Mouse (Mus musculus) limb, embryonic 15.5 days (tissue): Measurements from ENCODE around the gene Acat3. TPM values are rescaled to one million over a fixed set of nuclear protein-coding genes. Genes with fewer than 3 reads are reported as not detected.
"Not testable (repeated sequence)": the region's sequence is repeated elsewhere in the genome, so short reads cannot be mapped to it uniquely, and the experiment has no call there.

Experiments used
- ATAC-seq: fragments of 200-750 bp; cut with Nextera tagmentation; 2 replicates; pipeline ENCODE4 v1.8.0; 2017; ENCODE audit warnings: low read depth, moderate TSS enrichment; ENCODE audit not compliant: insufficient number of reproducible peaks, low FRiP score, low TSS enrichment
- H3K27ac ChIP-seq: fragments of 300-500 bp; sonication (generic); 2 replicates; pipeline ENCODE4 v1.5.1; 2015; ENCODE audit warnings: moderate library complexity, mild to moderate bottlenecking, inconsistent platforms
- H3K27me3 ChIP-seq: fragments of 300-500 bp; sonication (generic); 2 replicates; pipeline ENCODE4 v1.6.1; 2015; ENCODE audit warnings: inconsistent platforms
- H3K36me3 ChIP-seq: fragments of 300-500 bp; sonication (generic); 2 replicates; pipeline ENCODE4 v1.6.1; 2015; ENCODE audit warnings: inconsistent platforms
- H3K4me1 ChIP-seq: fragments of 300-500 bp; sonication (generic); 2 replicates; pipeline ENCODE4 v1.6.1; 2015; ENCODE audit warnings: inconsistent platforms
- H3K4me2 ChIP-seq: fragments of 300-500 bp; sonication (generic); 2 replicates; pipeline ENCODE4 v1.6.1; 2015; ENCODE audit warnings: mild to moderate bottlenecking, inconsistent platforms
- H3K4me3 ChIP-seq: fragments of 300-500 bp; sonication (generic); 2 replicates; pipeline ENCODE4 v1.5.1; 2015; ENCODE audit warnings: mild to moderate bottlenecking, inconsistent platforms
- H3K9ac ChIP-seq: fragments of 300-500 bp; sonication (generic); 2 replicates; pipeline ENCODE4 v1.6.1; 2015; ENCODE audit warnings: inconsistent platforms
- H3K9me3 ChIP-seq: fragments of 300-500 bp; sonication (generic); 2 replicates; pipeline ENCODE4 v1.6.1; 2016; ENCODE audit warnings: inconsistent platforms
- WGBS: fragments of 180-500 bp; shearing (Covaris S2); methylation state at CpG from one replicate; pipeline ENCODE4 v1.1.7; 2015; 5-methylcytosine and 5-hydroxymethylcytosine counted together
- polyA plus RNA-seq: library from polyadenylated mRNA; unstranded; fragments of >200 nt; fragmentation: Nextera tagmentation; extraction: Ambion mirVana; gene quantifications from 2 replicates; pipeline ENCODE4 v1.2.1, GENCODE M21; 2015

The Acat3 gene
- 0.63 and 0.72 TPM in 2 replicates for polyA plus RNA-seq

DNA sequence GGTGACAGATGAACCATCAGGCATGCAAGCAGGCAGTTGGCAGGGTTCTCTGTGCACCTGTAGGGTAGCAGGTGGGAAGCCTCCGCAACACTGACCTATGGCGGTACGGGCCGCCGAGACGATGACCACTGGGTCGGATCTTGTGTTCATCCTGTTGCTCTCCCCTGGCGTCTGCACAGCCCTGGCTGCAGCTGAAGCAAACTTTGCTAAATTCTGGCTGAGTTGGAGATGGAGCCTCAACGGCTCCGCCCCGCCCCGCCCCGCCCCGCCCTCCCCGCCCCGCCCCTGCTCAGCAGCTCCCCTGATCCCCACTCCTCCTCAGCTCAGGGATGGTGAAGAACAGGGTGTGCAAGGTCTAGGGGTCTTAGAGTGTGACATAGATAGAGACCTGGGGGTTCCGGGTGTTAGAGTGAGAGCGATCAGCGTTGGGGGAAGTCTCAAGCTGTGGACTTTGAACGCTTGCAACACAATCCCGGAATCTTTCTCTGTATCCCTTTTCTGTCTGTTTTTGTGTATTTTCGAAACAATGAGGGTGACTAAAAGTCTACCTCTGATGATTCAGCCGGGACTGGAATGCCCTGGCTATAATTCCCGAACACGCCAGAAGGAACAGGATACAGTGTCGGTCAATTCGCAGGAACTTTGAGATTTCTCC is at the start of gene Acat3:
TSS of gene Acat3 (minus strand) at position 450 of the 655 bp plus-strand sequence.
- Histone ChIP-seq H3K27me3 (no peaks in the 10 kb centered on the region), H3K4me2 (peak within 1 kb of the TSS; percentile 53), H3K4me1 (peaks cover 9% of the 10 kb centered on the region), H3K27ac (peak within 1 kb of the TSS; percentile 33; the same call in 1 of the 2 replicates), H3K9ac (peak within 1 kb of the TSS; percentile 1; the same call in 1 of the 2 replicates), H3K4me3 (peak within 1 kb of the TSS; percentile 33), H3K36me3 (peaks cover 25% of the 10 kb centered on the region), H3K9me3 (no peaks in the 10 kb centered on the region)
- ATAC-seq = peak; percentile 69; the same call in 1 of the 2 replicates
- 9% methylated on average over 27 of the region's 27 CpGs for WGBS

DNA sequence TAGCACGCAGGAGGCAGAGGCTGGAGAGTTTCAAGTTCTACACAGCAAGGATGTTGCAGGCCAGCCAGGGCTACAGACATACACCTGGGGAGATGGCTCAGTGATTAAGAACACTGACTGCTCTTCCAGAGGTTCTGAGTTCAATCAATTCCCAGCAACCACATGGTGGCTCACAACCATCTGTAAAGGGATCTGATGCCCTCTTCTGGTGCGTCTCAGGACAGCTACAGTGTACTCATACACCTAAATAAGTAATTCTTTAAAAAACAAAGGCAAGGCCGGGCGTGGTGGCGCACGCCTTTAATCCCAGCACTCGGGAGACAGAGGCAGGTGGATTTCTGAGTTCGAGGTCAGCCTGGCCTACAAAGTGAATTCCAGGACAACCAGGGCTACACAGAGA is 47.7 kb upstream of the Acat3 start:
- not testable (repeated sequence) for H3K9ac ChIP-seq, H3K4me3 ChIP-seq, H3K27ac ChIP-seq, H3K9me3 ChIP-seq, H3K4me2 ChIP-seq, H3K4me1 ChIP-seq, ATAC-seq, H3K27me3 ChIP-seq
- H3K36me3 ChIP-seq = peaks cover 23% of the 10 kb centered on the region
- whole genome bisulfite sequencing = 96% methylated on average over 8 of the region's 8 CpGs

DNA sequence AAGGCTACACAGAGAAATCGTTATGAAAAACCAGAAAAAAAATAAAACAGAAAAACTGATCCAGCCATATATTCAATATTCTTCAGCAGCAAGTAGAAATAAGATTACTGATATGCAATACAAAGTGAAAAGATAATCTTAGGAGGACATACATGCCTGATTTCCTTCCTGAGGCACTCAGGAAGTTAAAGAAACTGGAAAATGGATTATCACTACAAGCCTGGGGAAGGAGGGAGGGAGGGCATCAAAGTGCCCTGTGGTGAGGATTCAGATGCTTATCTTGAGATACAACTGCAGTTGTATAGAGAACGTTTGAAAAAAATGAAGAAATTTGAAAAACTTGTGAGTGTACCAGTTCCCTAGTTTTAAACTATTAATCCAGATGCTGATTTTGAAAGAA is 43.6 kb upstream of the Acat3 start:
- WGBS = 76% methylated on average over 2 of the region's 2 CpGs
- Histone ChIP-seq H3K36me3 (peaks cover 50% of the 10 kb centered on the region), H3K4me1 (0 out of 2 replicates have a peak, but pooled peaks cover 3% of the 10 kb centered on the region), H3K27ac (no peak overlapping the region), H3K9ac (no peak overlapping the region), H3K4me3 (no peak overlapping the region), H3K4me2 (no peak overlapping the region), H3K9me3 (no peaks in the 10 kb centered on the region), H3K27me3 (no peaks in the 10 kb centered on the region)
- no peak for ATAC-seq

DNA sequence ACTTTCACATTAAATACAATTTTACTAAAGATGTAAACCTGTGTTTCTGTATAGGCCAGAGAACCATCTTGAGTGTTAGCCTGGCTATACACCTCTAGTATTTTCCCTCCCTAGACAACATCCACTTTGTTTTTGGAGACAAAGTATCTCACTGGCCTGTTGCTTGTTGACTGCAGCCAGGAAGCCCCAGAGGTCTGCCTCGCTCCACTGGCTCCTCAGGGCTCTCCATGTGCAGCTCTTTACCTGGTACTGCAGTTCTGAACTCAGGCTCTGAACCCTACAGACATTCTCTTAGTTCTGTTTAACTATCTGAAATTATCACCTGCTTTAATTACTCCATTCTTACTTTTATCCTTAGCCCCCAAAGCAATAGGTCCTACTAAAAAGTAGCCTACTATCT is 38.1 kb upstream of the Acat3 start:
- Histone ChIP-seq H3K36me3 (peaks cover 66% of the 10 kb centered on the region), H3K9ac (no peak overlapping the region), H3K4me2 (no peak overlapping the region), H3K9me3 (no peaks in the 10 kb centered on the region), H3K27me3 (no peaks in the 10 kb centered on the region), H3K27ac (no peak overlapping the region), H3K4me3 (no peak overlapping the region), H3K4me1 (no peaks in the 10 kb centered on the region)
- ATAC-seq = no peak
- 93% methylated on average over 1 of the region's 1 CpGs for WGBS

DNA sequence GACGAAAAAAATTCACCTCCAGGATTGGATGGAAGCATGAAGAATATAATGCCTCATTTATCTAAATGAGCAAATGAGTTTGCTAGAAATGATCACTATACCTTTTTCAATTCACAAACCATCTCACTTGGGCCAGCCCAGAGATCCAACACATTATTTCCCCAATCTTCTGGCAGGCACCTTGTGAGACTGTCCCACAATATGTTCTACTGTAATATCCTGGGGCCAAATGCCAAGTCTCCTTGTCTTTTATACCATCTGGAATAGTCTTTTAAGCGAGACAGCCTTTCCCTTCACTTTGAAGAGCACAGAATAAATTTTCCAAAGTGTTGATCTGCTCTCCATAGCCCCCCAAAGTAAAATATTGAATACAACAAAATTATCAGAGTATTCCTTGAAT is 33.5 kb upstream of the Acat3 start:
- WGBS = 83% methylated on average over 2 of the region's 2 CpGs
- H3K4me1 ChIP-seq = no peaks in the 10 kb centered on the region
- ATAC-seq = no peak
- no peak overlapping the region for H3K4me2 ChIP-seq
- H3K27me3 ChIP-seq = no peaks in the 10 kb centered on the region
- H3K9me3 ChIP-seq = no peaks in the 10 kb centered on the region
- no peak overlapping the region for H3K9ac ChIP-seq
- H3K36me3 ChIP-seq = peaks cover 56% of the 10 kb centered on the region
- no peak overlapping the region for H3K4me3 ChIP-seq
- no peak overlapping the region for H3K27ac ChIP-seq

DNA sequence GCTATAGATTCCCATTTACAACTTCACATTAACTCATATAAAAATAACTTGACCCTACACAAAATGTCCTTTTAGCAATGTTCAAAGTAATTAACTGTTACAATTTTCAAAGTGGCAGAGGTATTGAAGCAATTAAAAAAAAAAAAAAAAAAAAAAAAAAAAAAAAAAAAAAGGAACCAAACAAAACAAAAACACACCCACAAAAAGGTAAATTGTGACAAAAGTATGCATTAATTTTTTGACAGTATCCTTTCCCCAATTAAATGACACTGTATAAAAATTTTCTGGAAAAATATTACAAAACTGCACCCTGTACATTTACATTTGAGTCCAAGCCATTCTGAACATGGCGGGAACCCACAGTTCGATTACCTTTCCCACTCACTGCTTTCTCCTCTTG is 26.8 kb upstream of the Acat3 start:
- no peaks in the 10 kb centered on the region for H3K4me1 ChIP-seq
- no peak for ATAC-seq
- no peak overlapping the region for H3K4me2 ChIP-seq
- no peak overlapping the region for H3K27ac ChIP-seq
- no peaks in the 10 kb centered on the region for H3K9me3 ChIP-seq
- no peak overlapping the region for H3K9ac ChIP-seq
- H3K36me3 ChIP-seq = peaks cover 35% of the 10 kb centered on the region
- no peak overlapping the region for H3K4me3 ChIP-seq
- 92% methylated on average over 2 of the region's 2 CpGs for WGBS
- no peaks in the 10 kb centered on the region for H3K27me3 ChIP-seq

DNA sequence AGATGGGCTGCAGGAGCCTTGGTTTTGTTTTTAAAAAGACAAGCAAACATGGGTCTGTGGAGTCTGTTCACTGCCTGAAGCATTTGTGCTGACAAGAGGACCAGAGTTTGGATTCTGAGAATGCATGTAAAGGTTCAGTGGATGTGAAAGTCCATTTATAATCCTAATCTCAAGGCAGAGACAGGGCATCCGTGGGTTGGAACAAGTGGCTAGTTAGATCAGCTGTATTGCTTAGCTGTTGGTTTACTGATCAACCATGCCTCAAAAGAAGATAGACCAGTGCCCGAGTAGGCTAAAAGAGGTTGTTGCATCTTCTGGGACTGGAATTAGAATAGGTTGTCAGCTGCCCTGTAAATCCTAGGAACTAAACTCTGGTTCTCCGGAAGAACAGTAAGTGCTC is 23.1 kb upstream of the Acat3 start:
- peaks cover 8% of the 10 kb centered on the region for H3K4me1 ChIP-seq
- WGBS = 73% methylated on average over 3 of the region's 3 CpGs

DNA sequence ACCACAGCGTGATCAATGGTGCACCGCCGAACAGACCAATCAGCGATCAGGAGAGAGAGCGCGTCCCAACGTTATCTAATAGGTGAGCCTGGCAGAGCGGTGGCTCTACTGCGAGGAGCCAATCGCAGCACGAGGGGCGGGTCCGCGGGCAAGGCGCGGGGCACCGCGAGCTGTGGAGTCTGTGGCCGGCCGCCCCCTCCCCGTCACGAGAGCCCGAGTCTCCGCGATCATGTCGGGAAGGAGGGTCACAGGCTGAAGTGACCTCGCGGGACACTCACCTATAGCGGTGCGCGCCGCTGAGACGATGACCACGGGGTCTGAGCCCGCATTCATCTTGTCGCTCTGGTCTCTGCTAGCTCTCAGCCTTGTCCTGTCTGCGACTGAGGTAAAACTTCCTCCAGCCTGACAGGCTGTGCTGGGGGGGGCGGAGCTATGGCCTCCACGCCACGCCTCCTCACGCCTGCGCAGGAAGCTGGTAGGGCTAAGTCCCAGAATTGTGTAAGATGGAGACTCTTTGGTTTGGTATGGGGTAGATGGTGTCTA is 20.0 kb upstream of the Acat3 start, which contains the start of gene Acat2:
TSS of gene Acat2 (minus strand) at position 417 of the 543 bp plus-strand sequence.
- under 1% methylated on average over 42 of the region's 42 CpGs for WGBS
- H3K9me3 ChIP-seq = no peaks in the 10 kb centered on the region
- H3K27ac ChIP-seq = peak within 1 kb of the TSS; percentile 87
- no peaks in the 10 kb centered on the region for H3K27me3 ChIP-seq
- H3K36me3 ChIP-seq = peaks cover 18% of the 10 kb centered on the region
- peak within 1 kb of the TSS; percentile 67 for H3K4me2 ChIP-seq
- peak within 1 kb of the TSS; percentile 60 for H3K4me3 ChIP-seq
- peak within 1 kb of the TSS; percentile 35 for H3K9ac ChIP-seq
- peaks cover 8% of the 10 kb centered on the region for H3K4me1 ChIP-seq
- peak; percentile 97 for ATAC-seq

More for the DNA sequence above, 23.1 kb upstream of the Acat3 start:
- Histone ChIP-seq H3K9me3 (no peaks in the 10 kb centered on the region), H3K4me2 (no peak overlapping the region), H3K9ac (no peak overlapping the region), H3K36me3 (peaks cover 25% of the 10 kb centered on the region), H3K27me3 (no peaks in the 10 kb centered on the region), H3K4me3 (no peak overlapping the region), H3K27ac (no peak overlapping the region)
- no peak for ATAC-seq

DNA sequence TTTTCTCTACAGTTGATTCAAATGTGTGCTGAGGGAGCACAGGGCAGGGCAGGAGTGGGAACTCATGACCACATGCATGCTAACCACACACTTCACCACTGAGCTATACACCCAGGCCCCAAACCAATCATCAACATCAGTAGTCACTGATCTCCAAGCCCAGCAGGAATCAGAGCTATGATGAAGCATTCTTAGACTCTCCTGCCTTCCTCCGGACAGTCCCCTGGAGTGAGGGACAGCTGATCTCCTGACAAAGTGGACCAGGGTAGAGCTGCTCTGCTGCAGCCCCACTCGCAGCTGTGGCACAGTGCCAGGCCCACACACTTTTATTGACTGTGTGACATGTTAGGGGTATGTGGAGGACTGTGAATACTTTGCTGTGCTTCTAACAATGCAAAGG is 19.0 kb upstream of the Acat3 start:
- not testable (repeated sequence) for ATAC-seq, H3K4me3 ChIP-seq, H3K27ac ChIP-seq, H3K4me1 ChIP-seq, H3K9ac ChIP-seq, H3K27me3 ChIP-seq, H3K9me3 ChIP-seq
- WGBS = 21% methylated on average over 2 of the region's 2 CpGs
- H3K36me3 ChIP-seq = peaks cover 17% of the 10 kb centered on the region
- H3K4me2 ChIP-seq = 0 out of 2 replicates have a peak overlapping the region, but pooled peaks have one; percentile 25

DNA sequence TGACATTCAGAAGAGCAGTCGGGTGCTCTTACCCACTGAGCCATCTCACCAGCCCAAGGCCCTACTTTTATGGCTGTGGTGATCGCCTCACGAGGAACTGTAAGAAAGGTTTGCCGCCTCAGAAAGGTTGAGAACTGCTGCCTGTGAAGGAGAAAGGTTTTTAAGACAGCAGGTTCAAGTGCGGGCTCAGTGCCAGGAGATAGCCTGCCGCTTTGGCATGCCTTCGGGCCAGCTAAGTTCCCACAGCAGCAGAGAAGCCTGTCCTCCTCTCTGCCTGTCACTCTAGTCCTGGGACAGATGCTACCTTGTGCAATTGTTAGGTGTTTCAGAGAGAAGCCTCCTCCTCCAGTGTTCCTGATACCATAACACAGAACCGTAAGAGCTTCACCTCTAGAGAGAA is 16.3 kb upstream of the Acat3 start:
- Histone ChIP-seq H3K9ac (no peak overlapping the region), H3K4me1 (peaks cover 8% of the 10 kb centered on the region), H3K36me3 (peaks cover 28% of the 10 kb centered on the region), H3K27ac (no peak overlapping the region), H3K4me3 (no peak overlapping the region), H3K27me3 (no peaks in the 10 kb centered on the region), H3K4me2 (no peak overlapping the region), H3K9me3 (no peaks in the 10 kb centered on the region)
- ATAC-seq = no peak
- 87% methylated on average over 8 of the region's 8 CpGs for WGBS

DNA sequence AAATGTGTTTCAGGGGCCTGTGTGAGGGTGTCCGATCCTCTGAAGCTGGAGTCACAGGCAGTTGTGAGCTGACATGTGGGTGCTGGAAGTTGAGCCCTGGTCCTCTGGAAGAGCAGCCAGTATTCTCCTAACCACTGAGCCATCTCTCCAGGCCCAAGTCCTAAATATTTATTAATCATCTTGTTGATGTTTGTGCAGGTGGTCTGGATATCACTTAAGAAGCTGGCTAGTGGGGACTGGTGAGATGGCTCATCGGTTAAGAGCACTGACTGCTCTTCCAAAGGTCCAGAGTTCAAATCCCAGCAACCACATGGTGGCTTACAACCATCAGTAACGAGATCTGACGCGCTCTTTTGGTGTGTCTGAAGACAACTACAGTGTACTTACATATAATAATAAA is 9.3 kb upstream of the Acat3 start:
- Histone ChIP-seq H3K27ac (no peak overlapping the region), H3K36me3 (peaks cover 63% of the 10 kb centered on the region), H3K9ac (no peak overlapping the region), H3K4me2 (no peak overlapping the region), H3K4me1 (no peaks in the 10 kb centered on the region), H3K27me3 (no peaks in the 10 kb centered on the region), H3K9me3 (no peaks in the 10 kb centered on the region), H3K4me3 (no peak overlapping the region)
- WGBS = 92% methylated on average over 5 of the region's 5 CpGs
- ATAC-seq = no peak

DNA sequence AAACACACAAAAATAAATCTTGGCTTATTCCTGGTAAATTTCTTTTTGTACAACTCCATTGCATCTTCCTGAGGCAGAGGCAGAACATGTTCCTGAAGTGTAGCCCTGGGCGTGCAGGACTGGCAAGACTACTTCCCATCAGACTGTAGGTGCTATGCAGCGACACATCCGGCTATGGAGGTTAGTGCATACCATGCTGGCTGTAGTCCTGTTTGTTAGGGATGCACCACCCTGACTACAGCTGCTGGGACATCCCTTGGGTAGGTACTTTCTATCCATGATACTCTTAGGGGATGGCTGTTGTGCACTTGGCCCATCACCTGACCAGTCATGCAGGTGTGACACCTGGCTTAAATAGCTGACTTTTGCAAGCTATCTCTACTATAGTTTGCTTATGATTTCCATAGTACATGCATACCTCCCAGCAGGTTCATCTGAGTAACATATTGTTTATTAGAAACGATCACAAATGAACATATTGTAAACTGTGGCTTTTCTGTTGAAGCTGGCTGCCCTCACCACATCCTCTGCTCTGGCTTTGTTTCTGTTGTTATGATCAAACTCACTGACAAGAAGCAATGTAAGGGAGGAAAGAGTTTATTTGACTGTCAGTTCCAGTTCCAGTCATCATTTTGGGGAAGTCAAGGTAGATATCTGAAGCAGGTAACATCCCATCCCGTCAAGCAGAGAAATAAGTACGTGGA is 2.2 kb upstream of the Acat3 start:
- Histone ChIP-seq H3K4me3 (no peak overlapping the region), H3K9me3 (no peaks in the 10 kb centered on the region), H3K27me3 (no peaks in the 10 kb centered on the region), H3K4me2 (no peak overlapping the region), H3K4me1 (peaks cover 9% of the 10 kb centered on the region), H3K9ac (no peak overlapping the region), H3K27ac (no peak overlapping the region), H3K36me3 (peaks cover 41% of the 10 kb centered on the region)
- WGBS = 93% methylated on average over 6 of the region's 6 CpGs
- no peak for ATAC-seq
